Mouse (Mus musculus) urinary bladder, postnatal 36 days (tissue): Measurements from ENCODE around the gene 1700023F06Rik.

Experiments used
- DNase-seq, 2 experiments: peaks; one replicate each; pipeline ENCODE4 v3.0.0; 2022; ENCODE audit warnings: low spot score in 2 of 2, mixed read lengths in 1 of 2

The 1700023F06Rik gene

DNA sequence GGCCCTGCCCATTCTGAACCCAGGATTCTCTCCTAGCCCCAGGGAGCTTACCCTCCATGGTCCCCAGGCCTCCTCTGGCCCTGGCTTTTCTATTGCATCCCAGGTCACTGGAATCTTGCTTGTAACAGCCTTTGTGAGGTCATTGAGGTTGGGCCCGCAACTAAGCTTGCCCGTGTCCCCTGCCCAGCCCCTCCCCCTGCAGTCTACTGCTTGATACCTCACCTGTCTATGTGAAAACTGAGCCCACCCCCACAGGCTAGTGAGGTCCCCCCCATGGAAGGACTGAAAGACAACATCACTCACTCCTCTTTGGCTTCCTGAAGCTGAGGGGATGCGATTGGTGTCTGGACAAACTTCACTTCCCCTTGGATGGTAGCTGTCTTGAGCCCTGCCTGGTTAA lies at the start of gene 1700023F06Rik:
Gene 1700023F06Rik, minus strand, starts transcription at position 101 of the 400 bp plus-strand sequence.
- no peak for DNase-seq

DNA sequence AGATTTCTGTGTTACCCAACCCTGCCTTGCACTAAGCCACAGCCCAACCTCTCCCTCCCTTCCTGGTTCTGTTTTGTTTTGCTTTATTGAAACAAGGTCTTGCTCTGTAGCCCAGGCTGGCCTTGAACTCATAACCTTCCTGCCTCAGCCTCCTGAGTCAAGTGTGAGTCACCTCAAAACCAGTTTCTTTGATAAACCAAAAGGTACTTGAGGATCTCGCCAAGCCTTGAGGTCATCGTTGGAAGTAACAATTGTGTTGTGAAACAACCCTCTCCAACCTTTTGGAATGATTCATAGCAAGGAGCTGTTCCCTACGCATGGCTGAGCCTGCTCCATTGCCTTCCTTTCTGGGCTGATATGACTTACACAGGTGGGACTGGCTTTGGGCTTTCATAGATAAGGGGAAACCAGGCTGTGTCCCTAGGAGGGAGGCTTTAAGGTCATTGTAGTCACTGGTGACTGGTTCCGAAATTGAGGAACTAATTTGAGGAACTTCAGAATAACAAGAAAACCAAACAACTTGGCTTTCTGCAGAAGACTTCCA lies 49.7 kb upstream of the 1700023F06Rik start:
- no peak for DNase-seq

DNA sequence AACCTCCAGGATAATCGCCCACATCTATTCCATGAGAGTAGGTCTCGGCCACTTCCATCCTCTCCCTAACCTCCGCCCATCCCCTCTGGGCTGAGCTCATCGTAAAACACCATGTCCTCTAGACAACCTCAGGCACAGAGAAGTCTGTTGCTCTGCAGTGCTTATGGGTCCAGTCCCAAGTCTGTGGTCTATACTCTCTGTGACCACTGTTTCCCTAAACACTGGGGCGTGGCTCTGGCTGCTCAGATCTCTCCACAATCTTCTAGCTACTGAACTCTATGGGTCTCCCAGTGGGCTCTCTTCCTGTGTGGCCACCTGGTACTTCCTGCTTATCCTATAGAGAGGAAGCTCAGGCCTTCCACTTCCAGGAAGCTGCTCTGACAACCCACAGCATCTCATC lies 45.2 kb upstream of the 1700023F06Rik start:
- no peak for DNase-seq

DNA sequence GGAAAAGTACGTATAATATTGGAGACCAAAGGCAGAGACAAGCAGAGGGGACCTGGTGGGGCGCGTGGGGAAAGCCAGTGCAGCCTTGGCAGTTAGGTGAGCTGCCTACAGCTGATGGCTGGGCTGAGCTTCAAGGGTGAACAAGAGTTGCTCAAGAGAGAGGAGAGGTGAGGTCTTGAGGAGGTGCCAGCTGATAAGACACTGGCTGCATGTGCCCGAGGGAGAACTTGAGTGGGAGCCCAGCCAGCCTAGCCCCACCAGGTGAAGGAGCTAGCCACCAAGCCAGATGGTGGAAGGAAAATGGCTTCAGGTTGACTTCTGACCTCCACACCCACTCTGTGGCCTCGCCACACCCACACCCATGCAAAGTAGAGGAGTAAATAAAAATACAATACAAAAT lies 44.0 kb upstream of the 1700023F06Rik start:
- DNase-seq, result no peak

DNA sequence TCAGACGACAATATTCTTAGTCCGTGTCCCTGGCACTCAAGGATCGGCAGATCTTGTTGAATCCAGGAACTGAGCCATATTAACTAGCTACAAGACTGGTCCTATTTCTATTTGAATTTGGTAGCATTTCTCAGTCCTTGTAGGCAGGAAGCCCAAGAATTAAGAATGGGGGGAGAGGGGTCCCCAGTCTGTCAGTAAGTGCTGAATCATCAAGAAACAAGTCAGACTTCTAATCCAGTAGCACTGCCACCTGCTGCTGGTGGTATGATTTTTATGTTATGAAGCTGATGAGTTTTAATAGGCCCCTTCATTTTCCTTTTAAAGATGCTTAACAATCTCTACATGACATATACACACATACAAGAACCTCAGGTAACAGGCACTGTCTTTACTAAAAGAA lies 42.0 kb upstream of the 1700023F06Rik start:
- no peak for DNase-seq

DNA sequence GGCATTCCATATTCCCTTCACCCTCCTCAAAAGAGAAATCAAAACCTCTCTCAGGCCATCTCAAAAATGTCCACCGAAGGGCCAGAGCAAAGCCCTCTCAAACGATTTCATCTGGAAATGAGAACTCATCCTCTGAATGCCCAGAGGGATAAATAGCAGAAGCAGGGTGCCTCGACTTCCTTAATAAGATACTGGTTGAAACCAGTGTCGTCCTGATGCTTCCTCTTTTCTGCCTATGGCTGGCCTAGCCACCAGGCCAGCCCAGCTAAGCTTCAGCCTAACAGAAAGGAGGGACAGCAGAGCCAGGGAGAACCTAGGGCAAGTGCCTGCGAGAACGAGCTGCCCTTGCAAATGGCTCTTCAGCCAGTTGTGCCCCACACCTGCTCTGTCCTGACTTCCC lies 41.2 kb upstream of the 1700023F06Rik start:
- DNase-seq, result no peak

DNA sequence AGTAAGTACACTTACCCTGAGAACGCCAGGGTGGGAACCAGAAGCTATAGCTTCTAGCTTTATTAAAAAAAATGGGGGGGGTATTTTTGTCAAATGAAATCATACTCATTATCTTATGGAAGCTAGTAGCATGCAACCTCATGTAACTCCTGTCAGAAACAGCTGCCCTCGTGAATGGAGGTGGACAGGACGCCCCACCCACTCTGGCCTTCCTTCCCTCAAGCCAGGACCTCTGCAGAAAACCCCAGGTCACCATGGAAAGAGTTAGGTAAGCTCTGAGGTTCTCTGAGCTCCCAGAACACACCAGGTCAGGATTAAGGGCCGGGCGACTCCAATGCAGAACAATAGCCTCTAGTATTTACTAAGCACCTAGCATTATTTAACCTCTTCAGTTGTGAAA lies 40.5 kb upstream of the 1700023F06Rik start:
- DNase-seq, result no peak

DNA sequence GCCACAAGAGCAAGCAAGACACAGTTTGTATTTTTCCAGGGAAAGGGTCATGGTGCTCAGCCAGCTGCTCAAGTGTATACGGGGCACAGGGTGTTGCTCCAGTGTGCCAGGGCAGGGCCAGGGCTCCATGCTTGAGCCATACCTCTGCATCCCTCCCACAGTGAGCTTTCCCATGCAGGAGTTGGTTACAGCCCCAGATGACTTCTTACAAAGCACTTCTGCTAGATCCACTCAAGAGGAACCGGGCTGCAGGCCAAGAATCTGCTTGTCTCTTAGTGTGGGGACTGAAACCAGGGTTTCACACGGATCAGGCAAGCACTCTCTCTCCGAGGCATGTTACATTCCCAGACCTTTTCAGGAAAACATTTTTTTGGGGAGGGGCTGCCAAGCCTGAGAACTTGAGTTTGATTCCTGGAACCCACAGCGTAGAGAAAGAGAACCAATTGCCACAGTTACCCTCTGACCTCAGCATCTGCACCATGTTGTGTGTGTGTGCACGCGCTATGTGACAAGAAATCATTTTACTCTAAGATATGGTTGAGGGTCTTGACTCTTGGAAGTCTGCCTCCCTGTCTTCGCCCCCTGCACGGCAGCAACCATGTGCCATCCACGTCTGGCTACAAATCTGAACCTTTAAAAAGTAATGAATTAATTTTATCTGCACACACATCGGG lies 39.3 kb upstream of the 1700023F06Rik start:
- peak in 1 of 2 experiments; percentile 71 for DNase-seq

- DNase-seq, result no peak
These were observed 38.5 kb upstream of the 1700023F06Rik start for GRCm38 (mm10) chr11:103246731-103247290.

- peak; percentile 41 to 58 for DNase-seq
These were observed 37.8 kb upstream of the 1700023F06Rik start for GRCm38 (mm10) chr11:103246081-103246730.

DNA sequence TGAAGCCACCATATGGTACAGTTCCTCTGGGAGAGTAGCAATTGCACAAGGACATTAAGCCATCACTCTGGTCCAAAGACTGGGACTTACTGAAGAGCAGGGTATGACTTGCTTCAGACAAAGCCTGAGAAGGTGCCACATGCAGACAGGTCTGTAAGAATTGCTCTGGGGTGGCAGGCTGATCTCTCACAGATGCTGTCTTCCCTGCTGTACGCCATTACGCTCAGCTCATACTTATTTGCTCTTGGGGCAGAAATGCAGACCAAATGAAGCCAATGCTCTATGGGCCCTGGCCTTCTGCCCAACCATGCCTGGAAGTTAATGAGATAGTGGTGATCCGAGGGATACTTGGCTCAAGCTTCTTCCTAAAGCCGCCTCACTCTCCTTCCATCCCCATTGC lies 36.5 kb upstream of the 1700023F06Rik start:
- no peak for DNase-seq

GRCm38 (mm10) chr11:103240740-103241139 lies 32.4 kb upstream of the 1700023F06Rik start:
- no peak for DNase-seq

DNA sequence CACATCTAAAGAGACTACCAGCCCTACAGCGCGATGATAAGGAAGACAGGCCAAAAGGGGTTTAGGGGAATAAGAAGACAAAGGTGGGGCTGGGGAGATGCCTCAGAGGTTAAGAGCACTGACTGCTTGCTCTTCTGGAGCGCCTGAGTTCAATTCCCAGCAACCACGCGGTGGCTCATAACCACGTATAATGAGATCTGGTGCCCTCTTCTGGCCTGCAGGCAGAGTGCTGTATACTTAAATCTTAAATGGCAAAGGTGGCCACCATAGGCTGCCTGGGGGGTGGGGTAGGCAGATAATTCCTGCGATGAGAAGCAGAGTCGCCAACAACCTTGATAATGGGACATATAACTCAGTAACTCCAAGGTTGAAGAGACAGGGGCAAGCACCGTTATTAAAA lies 29.4 kb upstream of the 1700023F06Rik start:
- DNase-seq, result no peak

DNA sequence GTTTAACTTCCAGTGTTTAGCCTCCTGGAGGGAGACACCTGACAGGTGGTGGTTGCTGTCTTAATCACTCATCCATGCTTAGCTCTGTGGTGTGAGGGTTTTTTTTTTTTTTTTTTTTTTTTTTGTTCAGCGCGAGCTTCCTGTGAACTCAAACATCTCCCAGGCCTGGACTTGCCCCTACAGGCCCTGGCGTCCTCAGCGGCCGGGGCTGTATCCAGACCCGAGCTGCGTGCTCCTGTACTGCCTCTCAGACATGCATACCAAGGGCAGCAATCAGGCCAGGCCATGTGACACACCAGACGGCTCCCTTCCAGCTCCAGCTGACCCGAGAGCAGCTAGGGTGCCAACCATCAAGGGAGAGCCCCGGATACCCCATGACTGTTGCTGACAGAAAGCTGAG lies 28.5 kb upstream of the 1700023F06Rik start:
- peak; percentile 64 to 75 for DNase-seq

DNA sequence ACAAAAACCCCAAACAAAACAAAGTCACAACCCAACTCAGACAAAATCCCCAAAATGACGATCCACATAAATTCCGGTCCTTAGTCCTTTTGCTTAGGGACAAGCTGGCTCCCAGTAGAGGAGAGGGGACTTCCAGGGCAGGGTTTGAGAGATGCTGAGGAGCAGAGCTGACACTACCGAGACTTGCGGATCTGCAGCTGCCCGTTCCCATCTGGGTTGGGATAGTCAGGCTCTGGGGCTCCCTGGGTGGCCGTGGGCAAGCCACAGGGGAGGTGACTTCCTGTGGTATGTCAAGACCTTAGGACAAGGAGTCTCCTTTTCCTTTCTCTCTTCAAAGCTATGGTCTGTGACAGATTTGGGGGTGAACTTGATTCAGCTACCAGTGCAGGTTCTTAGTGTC lies 28.1 kb upstream of the 1700023F06Rik start:
- DNase-seq, result no peak

GRCm38 (mm10) chr11:103235702-103236101 lies 27.3 kb upstream of the 1700023F06Rik start:
- DNase-seq, result no peak

- no peak for DNase-seq
These were observed 26.1 kb upstream of the 1700023F06Rik start for GRCm38 (mm10) chr11:103234447-103234846.

DNA sequence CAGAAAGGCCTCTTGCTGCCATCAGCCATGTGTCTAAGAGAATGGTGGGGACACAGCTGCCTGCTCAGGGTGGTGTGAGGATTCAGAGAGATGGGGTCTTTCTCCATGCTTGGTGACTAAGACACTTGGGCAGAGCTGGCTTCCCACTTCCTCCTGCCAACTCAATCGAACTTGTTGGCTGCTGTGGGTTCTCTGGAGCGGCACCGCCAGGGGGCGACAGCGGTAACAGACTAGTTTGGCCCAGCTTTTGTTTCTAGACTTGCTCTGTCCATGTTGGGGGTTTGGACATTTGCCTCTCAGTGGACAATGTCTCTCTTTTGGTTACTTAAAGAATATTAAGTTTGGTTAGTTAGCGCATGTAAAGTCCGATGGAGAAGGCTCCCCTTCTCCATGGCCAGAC lies 24.6 kb upstream of the 1700023F06Rik start:
- peak; percentile 73 to 82 for DNase-seq

DNA sequence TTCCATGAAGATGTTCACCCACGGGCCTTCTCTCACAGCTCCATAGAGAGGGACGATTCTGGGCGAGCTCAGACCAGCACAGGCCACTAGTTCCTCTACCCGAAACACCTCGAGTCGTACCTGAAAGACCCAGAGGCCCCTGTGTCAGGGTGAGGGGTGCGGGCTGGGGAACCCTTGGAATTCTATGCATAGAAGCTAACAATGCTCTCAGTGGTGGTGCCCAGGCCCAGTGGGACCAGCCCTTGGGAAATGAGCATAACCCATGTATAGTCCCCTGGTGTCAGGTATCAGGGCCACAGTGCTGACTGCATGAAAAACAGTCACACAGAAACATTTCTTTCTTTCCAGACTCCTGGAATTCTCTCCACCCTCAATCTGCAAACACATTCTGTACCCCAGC lies 23.0 kb upstream of the 1700023F06Rik start:
- no peak for DNase-seq

DNA sequence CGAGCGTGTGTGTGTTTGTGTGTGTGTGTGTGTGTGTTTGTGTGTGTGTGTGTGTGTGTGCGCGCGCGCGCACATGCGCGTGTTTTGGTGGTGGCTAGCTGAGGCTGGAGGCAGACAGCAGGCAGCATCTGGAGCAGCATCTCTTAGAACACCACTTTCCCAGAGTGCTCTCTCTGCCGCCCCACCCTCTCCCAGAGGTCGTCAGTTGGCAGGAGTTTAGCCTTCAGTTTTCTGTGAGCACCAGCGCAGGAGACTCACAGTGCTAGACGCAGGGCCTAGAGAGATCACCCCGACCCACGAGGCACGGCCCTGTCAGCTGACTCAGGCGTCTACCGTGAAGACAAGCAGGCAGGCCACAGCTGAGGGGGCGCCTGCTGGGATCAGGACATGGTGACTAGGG lies 22.3 kb upstream of the 1700023F06Rik start:
- DNase-seq, result no peak

GRCm38 (mm10) chr11:103229608-103230007 lies 21.2 kb upstream of the 1700023F06Rik start:
- DNase-seq, result no peak

DNA sequence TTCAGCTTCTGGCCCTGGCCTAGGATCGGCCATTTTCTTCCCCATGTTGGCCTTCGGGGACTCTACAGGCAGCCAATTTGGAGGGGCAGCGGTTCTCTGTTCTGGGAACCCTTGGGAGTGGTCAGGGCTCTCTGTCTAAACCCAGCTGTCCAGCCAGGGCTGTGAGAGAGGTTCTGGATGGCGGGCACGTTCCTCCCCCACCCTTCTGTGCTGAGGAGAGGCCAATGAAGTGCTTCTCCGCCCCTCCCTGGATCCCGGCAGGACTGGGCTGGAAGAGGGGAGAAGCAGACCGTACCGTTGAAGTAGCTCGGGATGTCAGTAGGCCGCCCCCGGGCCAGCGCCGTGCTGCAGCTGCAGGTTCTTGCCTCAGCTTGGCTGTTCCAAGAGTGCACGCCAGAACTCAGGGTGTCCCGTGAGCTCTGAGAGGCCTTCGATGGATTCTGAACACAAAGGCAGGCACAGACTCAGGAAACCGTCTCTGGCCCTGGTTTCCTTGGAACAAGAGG lies 15.6 kb upstream of the 1700023F06Rik start:
- DNase-seq, result no peak

GRCm38 (mm10) chr11:103223444-103223843 lies 15.1 kb upstream of the 1700023F06Rik start:
- DNase-seq, result no peak
